Mouse (Mus musculus) large intestine, adult 2 months (tissue): Measurements from ENCODE around the gene Bex2. TPM values are rescaled to one million over a fixed set of nuclear protein-coding genes. Genes with fewer than 3 reads are reported as not detected.

Experiments
- polyA plus RNA-seq: library from polyadenylated mRNA; depleted of rRNA; stranded (reverse); fragments of >200 nt; gene quantifications from 2 replicates; pipeline ENCODE4 v1.2.3, GENCODE M21; 2012; rRNA removed

Gene Bex2
- polyA plus RNA-seq, 1 experiment = 2.2 TPM

Other genes starting within 250 kb of the Bex2 start
- 0.68 and 1.3 TPM in 2 replicates for gene Gprasp2, start 229.2 kb downstream of the Bex2 start, polyA plus RNA-seq
- 0.89 and 0.90 TPM in 2 replicates for gene Arxes2, start 74.4 kb downstream of the Bex2 start, polyA plus RNA-seq
- 0.26 and 0.37 TPM in 2 replicates for gene Arxes1, start 34.9 kb downstream of the Bex2 start, polyA plus RNA-seq
- not detected in 2 replicates for gene Nxf3, start 17.0 kb upstream of the Bex2 start, polyA plus RNA-seq
- 0.15 and 2.9 TPM in 2 replicates for gene Bex4, start 70.8 kb upstream of the Bex2 start, polyA plus RNA-seq
- gene Tceal8, start 104.1 kb upstream of the Bex2 start, polyA plus RNA-seq = 2.1 and 5.3 TPM in 2 replicates
- 0.27 and 0.30 TPM in 2 replicates for gene Tceal5, start 135.6 kb upstream of the Bex2 start, polyA plus RNA-seq
- not detected in 2 replicates for gene Tceal7, start 146.5 kb upstream of the Bex2 start, polyA plus RNA-seq
- 2.8 and 14.6 TPM in 2 replicates for gene Bex1, start 147.3 kb upstream of the Bex2 start, polyA plus RNA-seq
- 11.0 and 19.8 TPM in 2 replicates for gene Tceal9, start 176.8 kb upstream of the Bex2 start, polyA plus RNA-seq
- gene Bex3, start 202.0 kb upstream of the Bex2 start, polyA plus RNA-seq = 24.3 and 39.6 TPM in 2 replicates